Mouse (Mus musculus): ENCODE measurements around the gene Kcnab3. TPM values are rescaled to one million over a fixed set of nuclear protein-coding genes. Genes with fewer than 3 reads are reported as not detected.
"Not testable (repeated sequence)": the region's sequence is repeated elsewhere in the genome, so short reads cannot be mapped to it uniquely, and the experiment has no call there.

Gene Kcnab3
- polyA plus RNA-seq, 2 experiments: 0.10 to 0.20 TPM

DNA sequence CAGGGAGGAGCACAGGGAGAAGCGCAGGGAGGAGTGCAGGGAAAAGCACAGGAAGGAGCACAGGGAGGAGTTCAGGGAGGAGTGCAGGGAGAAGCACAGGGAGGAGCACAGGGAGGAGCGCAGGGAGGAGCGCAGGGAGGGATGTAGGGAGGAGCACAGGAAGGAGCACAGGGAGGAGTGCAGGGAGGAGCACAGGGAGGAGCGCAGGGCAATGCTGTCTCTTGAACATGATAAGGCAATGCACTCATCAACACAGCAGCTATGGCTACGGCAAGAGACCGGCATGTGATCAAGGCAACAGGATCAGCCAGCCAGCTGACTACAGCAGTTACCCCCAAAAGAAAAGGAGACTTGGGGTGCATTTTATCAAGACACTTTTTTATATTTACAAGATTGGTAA is 9.7 kb upstream of the Kcnab3 start:
- Histone ChIP-seq H3K4me3 (ENCODE audit: insufficient read depth in 1 of 2, low read depth in 2 of 2, low read length in 2 of 2) (no peak overlapping the region), H3K4me2 (ENCODE audit: low read depth) (no peak overlapping the region), H3K27ac (no peak overlapping the region), H3K36me3 (replicated peaks; ENCODE audit: control insufficient read depth, insufficient read depth, low read depth) (no peaks in the 10 kb centered on the region; the same call in 1 of the 2 replicates), H3K9me3 (ENCODE audit: control insufficient read depth, low read length) (no peaks in the 10 kb centered on the region), H3K4me1 (replicated peaks; ENCODE audit: control insufficient read depth in 2 of 2, insufficient read depth in 2 of 2, low read length in 1 of 2) (no peaks in the 10 kb centered on the region), H3K9ac (replicated peaks) (no peak overlapping the region), H3K27me3 (ENCODE audit: control insufficient read depth, insufficient read depth, low read length) (no peaks in the 10 kb centered on the region)
- DNase-seq (ENCODE audit: low read depth in 3 of 3, low spot score in 3 of 3) (no peak), ATAC-seq (ENCODE audit: insufficient read depth) (no peak)
- TF ChIP-seq EP300 (IDR thresholded peaks at IDR 0.05; ENCODE audit: low read depth): no peak
- no peak for TF ChIP-seq CTCF (IDR thresholded peaks at IDR 0.05; ENCODE audit: low read depth)
- WGBS (ENCODE audit: insufficient replicate concordance): 86% methylated on average over 6 of the region's 6 CpGs

- not testable (repeated sequence) for ATAC-seq (ENCODE audit: insufficient read depth); H3K36me3 ChIP-seq (replicated peaks; ENCODE audit: control insufficient read depth, insufficient read depth, low read depth); H3K4me2 ChIP-seq (ENCODE audit: low read depth); H3K9ac ChIP-seq (replicated peaks); DNase-seq (ENCODE audit: low read depth in 3 of 3, low spot score in 3 of 3); H3K4me1 ChIP-seq (replicated peaks; ENCODE audit: control insufficient read depth in 2 of 2, insufficient read depth in 2 of 2, low read length in 1 of 2); H3K9me3 ChIP-seq (ENCODE audit: control insufficient read depth, low read length); H3K4me3 ChIP-seq (ENCODE audit: insufficient read depth in 1 of 2, low read depth in 2 of 2, low read length in 2 of 2); H3K27ac ChIP-seq; H3K27me3 ChIP-seq (ENCODE audit: control insufficient read depth, insufficient read depth, low read length)
- 78% methylated on average over 3 of the region's 3 CpGs for WGBS (ENCODE audit: insufficient replicate concordance)
Measured at GRCm38 (mm10) chr11:69318000-69318399, 8.1 kb upstream of the Kcnab3 start.

DNA sequence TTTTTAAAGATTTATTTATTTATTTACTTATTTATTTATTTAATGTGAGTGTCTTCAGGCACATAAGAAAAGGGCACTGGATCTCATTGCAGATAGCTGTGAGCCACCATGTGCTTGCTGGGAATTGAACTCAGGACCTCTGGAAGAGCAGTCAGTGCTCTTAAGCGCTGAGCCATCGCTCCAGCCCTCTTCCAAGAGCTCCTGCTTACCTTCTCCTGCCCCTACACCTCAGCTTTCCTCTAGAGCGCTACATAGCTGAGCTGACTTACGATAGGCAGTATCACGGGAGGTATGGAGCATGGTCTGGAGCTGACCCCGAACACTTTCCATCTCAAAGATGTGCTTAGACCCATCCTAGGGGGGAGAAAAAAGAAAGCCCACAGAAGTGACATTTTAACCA is 4.5 kb upstream of the Kcnab3 start:
- DNase-seq (ENCODE audit: low read depth in 3 of 3, low spot score in 3 of 3) (no peak), ATAC-seq (ENCODE audit: insufficient read depth) (no peak)
- Histone ChIP-seq H3K4me2 (ENCODE audit: low read depth) (peak overlapping the region; percentile 100; the same call in 1 of the 2 replicates), H3K9ac (replicated peaks) (no peak overlapping the region; the same call in 1 of the 2 replicates), H3K9me3 (ENCODE audit: control insufficient read depth, low read length) (no peaks in the 10 kb centered on the region), H3K4me3 (ENCODE audit: insufficient read depth in 1 of 2, low read depth in 2 of 2, low read length in 2 of 2) (no peak overlapping the region), H3K27ac (no peak overlapping the region), H3K27me3 (ENCODE audit: control insufficient read depth, insufficient read depth, low read length) (peaks cover 4% of the 10 kb centered on the region), H3K36me3 (replicated peaks; ENCODE audit: control insufficient read depth, insufficient read depth, low read depth) (no peaks in the 10 kb centered on the region; the same call in 1 of the 2 replicates), H3K4me1 (replicated peaks; ENCODE audit: control insufficient read depth in 2 of 2, insufficient read depth in 2 of 2, low read length in 1 of 2) (peaks cover 20 to 26% of the 10 kb centered on the region in 2 experiments)
- TF ChIP-seq CTCF (IDR thresholded peaks at IDR 0.05; ENCODE audit: low read depth) (no peak), EP300 (IDR thresholded peaks at IDR 0.05; ENCODE audit: low read depth) (no peak)
- WGBS (ENCODE audit: insufficient replicate concordance): 90% methylated on average over 6 of the region's 6 CpGs

DNA sequence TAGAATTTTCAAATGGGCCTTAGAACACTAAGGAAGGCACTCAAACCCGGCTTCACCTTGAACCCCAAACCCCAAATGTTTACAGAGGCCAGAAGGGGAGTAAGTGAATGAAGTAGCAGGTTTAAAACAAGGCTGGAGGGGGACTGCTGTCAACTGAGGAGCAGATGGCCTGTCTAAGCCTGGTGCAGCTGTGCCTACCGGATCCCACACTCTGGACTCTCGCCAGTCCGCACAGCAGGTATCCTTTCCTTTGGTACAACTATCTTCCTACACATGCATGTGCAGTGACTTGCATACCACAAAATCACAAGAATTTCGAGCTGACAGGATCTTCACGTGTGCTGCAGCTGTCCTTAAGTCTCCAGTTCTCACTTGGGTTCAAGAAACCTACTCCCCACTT is 4.0 kb upstream of the Kcnab3 start:
- H3K27ac ChIP-seq: no peak overlapping the region
- H3K9ac ChIP-seq (replicated peaks): peak overlapping the region; percentile 98
- TF ChIP-seq CTCF (IDR thresholded peaks at IDR 0.05; ENCODE audit: low read depth): no peak
- TF ChIP-seq EP300 (IDR thresholded peaks at IDR 0.05; ENCODE audit: low read depth): no peak
- 74% methylated on average over 6 of the region's 6 CpGs for WGBS (ENCODE audit: insufficient replicate concordance)
- no peak for DNase-seq (ENCODE audit: low read depth in 3 of 3, low spot score in 3 of 3)
- ATAC-seq (ENCODE audit: insufficient read depth): no peak
- H3K4me3 ChIP-seq (ENCODE audit: insufficient read depth in 1 of 2, low read depth in 2 of 2, low read length in 2 of 2): peak overlapping the region in 1 of 2 experiments; percentile 86; a peak in 1 of 4 replicates
- no peaks in the 10 kb centered on the region; the same call in 1 of the 2 replicates for H3K36me3 ChIP-seq (replicated peaks; ENCODE audit: control insufficient read depth, insufficient read depth, low read depth)
- peak overlapping the region; percentile 100 for H3K4me2 ChIP-seq (ENCODE audit: low read depth)
- H3K9me3 ChIP-seq (ENCODE audit: control insufficient read depth, low read length): no peaks in the 10 kb centered on the region
- H3K27me3 ChIP-seq (ENCODE audit: control insufficient read depth, insufficient read depth, low read length): peaks cover 8% of the 10 kb centered on the region
- H3K4me1 ChIP-seq (replicated peaks; ENCODE audit: control insufficient read depth in 2 of 2, insufficient read depth in 2 of 2, low read length in 1 of 2): peaks cover 21 to 26% of the 10 kb centered on the region in 2 experiments

DNA sequence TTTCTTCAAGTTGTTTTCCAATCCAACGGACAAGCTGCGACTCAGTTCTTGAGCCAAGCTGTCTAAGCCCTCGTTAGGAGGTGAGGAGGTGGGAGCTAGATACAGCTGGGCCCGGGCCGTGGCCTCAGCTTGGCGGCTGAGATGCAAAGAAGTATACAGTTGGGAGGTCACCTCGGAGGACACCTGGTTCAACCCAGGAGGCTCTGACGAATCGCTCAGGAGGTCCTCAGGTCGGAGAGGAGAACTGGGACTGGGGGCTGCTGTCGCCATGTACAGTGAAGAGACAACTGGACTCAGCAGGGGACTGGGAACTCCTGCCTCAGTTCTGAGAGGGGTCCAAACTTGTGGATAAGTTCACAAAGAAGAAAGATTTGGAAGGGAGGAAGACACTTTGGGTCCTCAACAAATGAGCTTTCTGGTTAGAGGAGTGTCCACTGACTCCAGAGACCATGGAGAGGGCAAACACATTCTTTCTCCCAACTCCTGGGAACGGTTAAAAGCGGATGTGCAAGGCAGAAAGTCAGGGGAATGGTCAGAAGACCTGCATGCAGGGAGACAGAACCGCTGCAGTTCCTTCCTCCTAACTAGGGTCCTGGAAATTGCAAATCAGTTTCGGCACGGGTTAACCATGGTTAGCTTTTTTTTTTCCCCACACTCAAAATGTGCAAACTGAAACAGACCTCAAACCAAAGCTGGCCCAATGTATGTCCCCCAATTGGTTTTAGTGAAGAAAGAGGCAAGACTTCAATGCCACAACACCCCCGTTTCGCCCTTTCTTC is 3.2 kb upstream of the Kcnab3 start:
- Histone ChIP-seq H3K4me2 (ENCODE audit: low read depth) (peak overlapping the region; percentile 100), H3K9me3 (ENCODE audit: control insufficient read depth, low read length) (no peaks in the 10 kb centered on the region), H3K27me3 (ENCODE audit: control insufficient read depth, insufficient read depth, low read length) (peaks cover 17% of the 10 kb centered on the region), H3K4me1 (replicated peaks; ENCODE audit: control insufficient read depth in 2 of 2, insufficient read depth in 2 of 2, low read length in 1 of 2) (peaks cover 21 to 26% of the 10 kb centered on the region in 2 experiments), H3K4me3 (ENCODE audit: insufficient read depth in 1 of 2, low read depth in 2 of 2, low read length in 2 of 2) (peak overlapping the region; percentile 83 to 86), H3K36me3 (replicated peaks; ENCODE audit: control insufficient read depth, insufficient read depth, low read depth) (no peaks in the 10 kb centered on the region; the same call in 1 of the 2 replicates), H3K9ac (replicated peaks) (peak overlapping the region; percentile 98), H3K27ac (peak overlapping the region; percentile 89)
- DNase-seq (ENCODE audit: low read depth in 3 of 3, low spot score in 3 of 3): no peak
- TF ChIP-seq CTCF (IDR thresholded peaks at IDR 0.05; ENCODE audit: low read depth): no peak
- TF ChIP-seq EP300 (IDR thresholded peaks at IDR 0.05; ENCODE audit: low read depth): no peak
- WGBS (ENCODE audit: insufficient replicate concordance): 30% methylated on average over 18 of the region's 18 CpGs
- no peak for ATAC-seq (ENCODE audit: insufficient read depth)
